Mouse (Mus musculus) thymus, postnatal 36 days (tissue): ENCODE data around the gene Rom1.
A peak's percentile ranks its signal among the peaks of the same experiment; 100 is the strongest.
"Not testable (repeated sequence)": the region's sequence is repeated elsewhere in the genome, so short reads cannot be mapped to it uniquely, and the experiment has no call there.

Source experiments
- DNase-seq, 2 experiments: peaks; one replicate each; pipeline ENCODE4 v3.0.0; 2022; ENCODE audit warnings: mixed read lengths in 2 of 2

Rom1 gene

GRCm38 (mm10) chr19:8896231-8896630 lies 32.9 kb downstream of the Rom1 start:
- not testable (repeated sequence) for DNase-seq

GRCm38 (mm10) chr19:8895397-8895960 lies 33.7 kb downstream of the Rom1 start:
- no peak for DNase-seq

DNA sequence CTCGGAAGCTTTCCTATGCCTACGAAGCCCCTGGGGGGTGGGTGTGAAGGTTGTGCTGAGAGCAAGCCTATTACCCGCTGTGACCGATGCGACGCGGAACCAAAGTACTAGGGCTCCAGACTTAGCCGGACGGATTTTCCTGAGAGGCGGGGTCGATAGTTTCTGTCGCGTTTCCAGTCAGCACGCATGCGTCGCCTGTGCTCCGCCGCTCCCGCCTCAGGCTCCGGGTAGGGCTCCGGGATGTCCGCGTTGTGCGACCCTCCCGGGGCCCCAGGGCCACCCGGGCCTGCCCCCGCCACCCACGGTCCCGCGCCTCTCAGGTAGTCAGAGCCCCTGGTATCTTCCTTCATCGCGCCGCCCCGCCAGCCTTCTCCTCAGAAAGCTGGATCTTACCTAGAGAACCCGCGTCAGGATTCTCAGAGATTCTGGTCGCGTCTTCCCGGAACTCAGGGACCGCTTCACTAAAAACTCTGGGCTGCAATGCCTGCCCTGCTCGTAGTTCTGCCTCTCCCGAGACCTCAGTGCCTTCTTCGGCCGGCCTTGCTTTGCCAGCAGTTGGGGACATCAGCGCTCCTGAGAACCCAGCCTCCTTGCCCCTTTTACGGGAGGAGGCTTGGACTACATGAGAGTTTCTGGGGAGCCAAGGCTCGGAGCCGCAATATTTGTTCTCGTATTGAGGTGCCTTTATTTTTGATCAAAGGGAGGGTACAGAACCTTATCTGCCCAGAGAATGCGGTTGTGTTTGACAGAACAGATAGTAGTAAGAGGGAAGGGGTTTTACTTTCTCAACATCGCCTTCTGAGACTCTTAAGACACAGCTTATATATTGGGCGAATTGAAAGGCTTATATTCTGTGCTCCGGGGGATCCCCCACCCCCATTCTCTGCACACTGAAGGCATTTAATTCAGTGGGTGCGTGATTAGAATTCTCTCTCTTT lies 36.1 kb downstream of the Rom1 start, which contains the start of gene Ints5:
Gene Ints5 (plus strand): TSS at position 177 of the 938 bp plus-strand sequence.
- DNase-seq = peak; percentile 84

DNA sequence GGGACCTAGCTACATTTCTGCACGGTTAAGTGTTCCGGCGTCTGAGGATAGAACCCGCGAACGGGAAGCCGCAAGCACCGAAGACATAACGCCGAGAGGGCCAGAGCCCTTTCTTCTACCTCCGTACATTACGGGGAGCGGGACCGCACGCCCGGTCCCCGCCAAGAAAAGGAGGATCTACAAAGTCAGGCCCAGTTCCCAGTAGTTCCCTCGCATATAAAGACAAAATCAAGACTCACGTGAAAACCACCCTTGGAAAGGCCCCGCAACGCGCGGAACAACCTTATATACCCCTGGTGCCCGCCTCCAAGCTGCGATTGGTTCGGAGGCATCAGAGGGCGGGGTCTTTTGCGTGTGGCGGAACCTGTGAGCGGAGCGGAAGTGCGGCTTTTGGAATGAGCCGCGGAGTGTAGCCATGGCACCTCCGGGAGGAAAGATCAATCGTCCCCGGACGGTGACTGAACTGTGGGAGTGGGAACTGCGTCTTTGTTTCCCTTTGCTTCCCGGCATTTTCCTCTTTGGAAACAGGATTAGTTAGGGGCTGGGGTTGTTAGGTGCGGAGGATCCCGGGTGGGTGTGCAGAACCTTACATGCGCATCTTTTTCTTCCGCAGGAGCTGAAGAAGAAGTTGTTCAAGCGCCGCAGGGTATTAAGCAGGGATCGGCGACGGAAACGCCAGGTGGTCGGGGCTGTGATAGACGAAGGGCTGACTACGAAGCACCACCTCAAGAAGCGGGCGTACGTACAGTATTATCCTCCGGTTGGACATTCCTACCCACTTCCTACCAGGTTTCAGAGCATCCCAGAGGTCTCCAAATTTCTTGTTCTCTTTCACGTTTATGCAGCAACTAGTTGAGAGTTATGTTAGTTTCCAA lies 40.4 kb downstream of the Rom1 start, which contains the start of the genes 1810009A15Rik and Gm49416:
Gene 1810009A15Rik (plus strand): TSS at position 343 of the 875 bp plus-strand sequence.
Gene Gm49416 (plus strand): TSS at position 416 of the 875 bp plus-strand sequence.
- DNase-seq = peak; percentile 94 to 95

DNA sequence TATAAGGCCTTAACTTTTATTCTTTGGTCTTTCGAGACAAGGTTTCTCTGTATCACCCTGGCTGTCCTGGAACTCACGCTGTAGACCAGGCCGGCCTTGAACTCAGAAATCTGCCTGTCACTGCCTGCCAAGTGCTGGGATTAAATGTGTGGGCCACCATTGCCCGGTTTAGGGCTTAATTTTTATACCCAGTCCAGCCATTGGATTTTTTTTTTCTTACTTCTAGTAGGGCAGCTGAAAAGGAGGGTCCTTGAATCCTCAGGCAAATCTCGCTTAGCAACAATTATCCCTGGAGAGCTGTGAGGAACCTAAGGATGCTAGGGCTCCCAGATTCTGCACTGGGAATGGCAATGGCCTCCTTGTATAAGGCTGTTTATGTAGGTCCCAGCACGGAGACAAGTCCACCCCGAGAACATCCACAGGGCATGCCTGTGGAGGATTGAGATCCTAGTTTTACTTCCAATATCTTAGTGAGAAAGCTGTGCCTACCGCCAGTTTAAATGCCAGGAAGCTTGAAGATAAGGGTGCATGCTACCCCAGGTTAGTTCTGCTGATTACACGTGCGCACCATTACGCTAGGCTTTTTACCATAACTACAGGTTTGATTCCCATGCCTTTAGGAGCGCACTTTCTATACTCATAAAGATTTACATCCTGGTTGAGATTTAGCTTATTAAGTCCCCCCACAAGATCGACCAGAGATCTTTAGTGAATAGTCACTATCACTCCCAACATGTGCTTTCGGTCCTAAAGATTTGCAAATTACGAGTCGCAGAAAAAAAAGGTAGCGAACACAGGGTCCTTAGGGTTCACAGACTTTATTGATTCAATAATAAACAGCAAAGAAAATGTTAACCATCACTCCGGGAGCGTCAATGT lies 41.3 kb downstream of the Rom1 start:
- DNase-seq = no peak

DNA sequence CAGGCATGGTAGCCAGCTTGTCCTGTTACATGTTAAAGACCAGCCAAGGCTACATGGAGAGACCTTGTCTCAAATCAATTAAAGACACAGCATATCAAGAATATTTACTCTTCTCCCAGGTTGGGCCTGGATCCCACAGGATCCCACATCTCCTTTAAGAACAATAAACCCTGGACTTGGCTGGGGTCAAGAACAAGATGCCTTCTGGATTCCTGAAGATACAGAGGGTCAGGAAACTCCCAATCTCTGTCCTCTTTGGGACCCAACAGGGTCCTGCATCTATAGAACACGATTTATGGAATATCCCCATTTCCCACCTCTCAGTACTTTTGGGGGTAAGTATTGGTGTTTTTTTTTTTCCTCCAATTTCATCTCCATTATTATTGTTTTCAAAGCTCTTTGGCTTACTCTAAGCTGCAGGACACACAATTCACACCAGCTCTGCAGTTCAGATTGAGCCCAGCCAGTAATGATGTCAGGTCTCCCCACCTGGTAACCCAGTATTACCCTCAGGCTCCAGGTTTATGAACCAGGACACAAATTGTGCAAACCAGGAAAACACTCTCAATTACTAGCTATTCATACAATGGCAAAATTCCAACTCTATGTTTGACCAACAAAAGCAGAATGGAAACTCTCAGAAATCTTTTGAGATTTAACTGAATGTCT lies 42.1 kb downstream of the Rom1 start:
- no peak for DNase-seq

DNA sequence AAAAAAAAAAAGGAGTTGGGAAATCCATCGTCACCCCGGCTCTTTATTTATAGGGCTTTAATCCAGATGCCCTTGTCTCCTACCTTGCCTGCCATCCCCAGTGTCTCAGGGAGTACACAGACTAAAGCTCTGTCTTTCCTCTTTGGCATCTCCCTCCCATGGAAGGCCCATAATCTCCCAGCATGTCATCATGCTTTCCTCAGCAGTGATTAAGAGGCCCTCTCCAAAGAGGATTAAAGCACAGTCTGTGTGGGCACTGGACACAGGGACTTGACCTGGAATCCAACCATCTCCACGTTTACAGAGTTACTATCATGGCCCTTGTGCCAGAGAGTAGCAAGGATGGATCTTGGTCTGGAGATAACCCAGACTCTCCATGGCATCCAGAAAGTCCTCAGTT lies 45.5 kb downstream of the Rom1 start, which contains the start of the genes Lbhd1 and Gm49403:
Gene Lbhd1 (plus strand): TSS at position 117 of the 400 bp plus-strand sequence.
Gene Gm49403 (plus strand): TSS at position 315 of the 400 bp plus-strand sequence.
- no peak for DNase-seq

DNA sequence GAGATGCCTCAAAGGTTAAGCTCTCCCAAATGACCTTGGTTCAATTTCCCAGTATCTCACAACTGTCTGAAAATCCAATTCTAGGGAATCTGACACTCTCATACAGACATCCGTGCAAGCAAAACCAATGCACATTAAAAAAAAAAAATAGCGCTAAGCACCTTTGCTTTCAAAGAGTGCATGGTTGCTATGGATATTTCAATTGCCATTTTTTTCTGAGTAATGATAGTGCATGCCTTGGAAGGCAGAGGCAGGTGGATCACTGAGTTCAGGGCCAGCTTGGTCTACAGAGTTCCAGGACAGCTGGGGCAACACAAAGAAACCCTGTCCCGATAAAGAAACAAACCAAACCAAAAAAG lies 48.1 kb downstream of the Rom1 start:
- no peak for DNase-seq

DNA sequence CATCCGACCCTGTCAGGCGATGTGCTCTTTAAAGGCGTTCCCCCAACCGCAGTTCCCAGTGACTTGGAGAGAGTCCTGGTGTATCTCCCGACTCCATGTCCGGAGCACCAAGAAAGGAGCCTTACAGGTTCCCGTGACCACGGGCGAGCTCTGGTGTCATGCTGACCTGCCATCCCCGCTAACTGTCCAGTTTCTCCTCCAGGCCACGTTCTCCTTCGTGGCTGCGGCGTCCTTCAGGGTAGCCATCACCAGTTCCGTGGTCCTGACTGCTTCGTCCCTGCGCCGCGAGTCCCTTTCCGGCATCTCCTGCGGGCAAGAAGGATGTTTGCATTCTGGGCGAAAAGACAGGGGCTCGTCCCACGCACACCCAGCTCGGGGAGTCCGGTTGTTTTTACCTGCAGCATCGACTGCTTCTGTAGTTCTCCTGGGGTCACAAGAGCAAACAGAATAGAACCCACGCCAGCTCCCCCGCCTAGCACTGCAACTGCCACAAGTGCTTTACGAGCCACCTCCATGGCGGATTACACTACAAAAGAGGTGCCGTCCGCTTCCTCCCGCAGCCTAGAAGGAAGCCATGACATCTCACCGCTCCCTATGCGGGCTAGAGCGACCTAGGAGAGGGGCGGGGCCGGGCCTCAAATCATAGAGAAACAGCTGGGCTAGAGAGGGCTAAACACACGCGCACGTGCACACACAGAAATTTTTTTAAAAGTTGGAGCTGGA lies 48.7 kb downstream of the Rom1 start, which contains the start of gene Uqcc3:
Gene Uqcc3 (minus strand): TSS at position 613 of the 723 bp plus-strand sequence.
- DNase-seq = peak; percentile 89 to 93
